Mouse (Mus musculus) thymus, postnatal 10 days (tissue): Measurements from ENCODE around the gene Ing5.
"Not testable (repeated sequence)": the region's sequence is repeated elsewhere in the genome, so short reads cannot be mapped to it uniquely, and the experiment has no call there.

Experiments used
- DNase-seq, 2 experiments: peaks; one replicate each; pipeline ENCODE4 v3.0.0; 2021; ENCODE audit warnings: low spot score in 2 of 2

The Ing5 gene

GRCm38 (mm10) chr1:93803556-93804507, at the start of gene Ing5:
Gene Ing5 (plus strand): TSS chr1:93803965.
- peak; percentile 99 to 100 for DNase-seq

GRCm38 (mm10) chr1:93754573-93755290, 49.0 kb upstream of the Ing5 start, which contains the start of gene Thap4:
Gene Thap4 (minus strand): TSS chr1:93754864.
- peak; percentile 74 to 85 for DNase-seq

GRCm38 (mm10) chr1:93755291-93755610, 48.5 kb upstream of the Ing5 start:
- DNase-seq, result no peak

GRCm38 (mm10) chr1:93755618-93756017, 48.1 kb upstream of the Ing5 start:
- DNase-seq, result no peak

- DNase-seq, result no peak
Observed at GRCm38 (mm10) chr1:93756154-93756553, 47.6 kb upstream of the Ing5 start.

GRCm38 (mm10) chr1:93760076-93760475, 43.7 kb upstream of the Ing5 start:
- no peak for DNase-seq

GRCm38 (mm10) chr1:93763531-93763930, 40.2 kb upstream of the Ing5 start:
- not testable (repeated sequence) for DNase-seq

GRCm38 (mm10) chr1:93764871-93765591, 38.7 kb upstream of the Ing5 start:
- no peak for DNase-seq

- DNase-seq, result no peak
Observed at GRCm38 (mm10) chr1:93767600-93767999, 36.2 kb upstream of the Ing5 start.

- no peak for DNase-seq
Observed at GRCm38 (mm10) chr1:93769901-93770300, 33.9 kb upstream of the Ing5 start.

- DNase-seq, result no peak
Observed at GRCm38 (mm10) chr1:93776686-93777085, 27.1 kb upstream of the Ing5 start.

- DNase-seq, result no peak
Observed at GRCm38 (mm10) chr1:93786912-93787311, 16.9 kb upstream of the Ing5 start.

GRCm38 (mm10) chr1:93794526-93794925, 9.2 kb upstream of the Ing5 start:
- DNase-seq, result no peak

GRCm38 (mm10) chr1:93795886-93796285, 7.9 kb upstream of the Ing5 start:
- DNase-seq, result no peak

- no peak for DNase-seq
Observed at GRCm38 (mm10) chr1:93800670-93801503, 2.9 kb upstream of the Ing5 start.

- peak; percentile 88 to 89 for DNase-seq
Observed at GRCm38 (mm10) chr1:93801741-93802238, 2.0 kb upstream of the Ing5 start, which contains the start of gene Dtymk. Gene Dtymk (minus strand): TSS chr1:93801934.

- no peak for DNase-seq
Observed at GRCm38 (mm10) chr1:93802771-93803170, 994 bp upstream of the Ing5 start.

GRCm38 (mm10) chr1:93804818-93805217, 1.1 kb downstream of the Ing5 start:
- DNase-seq, result no peak

- no peak for DNase-seq
Observed at GRCm38 (mm10) chr1:93805221-93805951, 1.6 kb downstream of the Ing5 start.

- DNase-seq, result no peak
Observed at GRCm38 (mm10) chr1:93808871-93809270, 5.1 kb downstream of the Ing5 start.
